Mouse (Mus musculus): Measurements from ENCODE around the gene A730071L15Rik. TPM values are rescaled to one million over a fixed set of nuclear protein-coding genes. Genes with fewer than 3 reads are reported as not detected.

The A730071L15Rik gene
- polyA plus RNA-seq, 1 experiment = 0.07 TPM

Other genes starting within 250 kb of the A730071L15Rik start
- gene Gck, start 249.9 kb upstream of the A730071L15Rik start, polyA plus RNA-seq (2012; rRNA removed) = 0.42 and 0.66 TPM in 2 replicates
- gene Ykt6, start 244.3 kb upstream of the A730071L15Rik start, polyA plus RNA-seq (2012; rRNA removed) = 85.2 and 96.1 TPM in 2 replicates
- 2.2 and 5.0 TPM in 2 replicates for gene Camk2b, start 133.7 kb upstream of the A730071L15Rik start, polyA plus RNA-seq (2012; rRNA removed)
- 32.8 and 44.1 TPM in 2 replicates for gene Nudcd3, start 386 bp downstream of the A730071L15Rik start, polyA plus RNA-seq (2012; rRNA removed)
- gene Npc1l1, start 30.1 kb downstream of the A730071L15Rik start, polyA plus RNA-seq (2012; rRNA removed) = 218 and 481 TPM in 2 replicates
- gene Ddx56, start 67.7 kb downstream of the A730071L15Rik start, polyA plus RNA-seq (2012; rRNA removed) = 31.4 and 34.7 TPM in 2 replicates
- gene Tmed4, start 74.8 kb downstream of the A730071L15Rik start, polyA plus RNA-seq (2012; rRNA removed) = 144 and 160 TPM in 2 replicates
- 221 and 357 TPM in 2 replicates for gene Ogdh, start 91.6 kb downstream of the A730071L15Rik start, polyA plus RNA-seq (2012; rRNA removed)
- 43.2 and 46.7 TPM in 2 replicates for gene Zmiz2, start 189.0 kb downstream of the A730071L15Rik start, polyA plus RNA-seq (2012; rRNA removed)
- 1,007 and 1,129 TPM in 2 replicates for gene Ppia, start 215.4 kb downstream of the A730071L15Rik start, polyA plus RNA-seq (2012; rRNA removed)
- gene H2afv, start 244.4 kb downstream of the A730071L15Rik start, polyA plus RNA-seq (2012; rRNA removed) = 117 and 133 TPM in 2 replicates

All from large intestine, adult 2 months (tissue).